Mouse (Mus musculus): Measurements from ENCODE around the gene Il33.

GRCm38 (mm10) chr19:29930296-29930695 lies 5.4 kb downstream of the Il33 start:
- TF ChIP-seq POLR2A (IDR thresholded peaks at IDR 0.05; ENCODE audit: borderline replicate concordance, low read depth, low read length) (no peak), CTCF (IDR thresholded peaks at IDR 0.05; ENCODE audit: low read depth, low read length) (no peak)

All from bone marrow macrophage, adult 2 months (primary cell).